In the genomic region with DNA sequence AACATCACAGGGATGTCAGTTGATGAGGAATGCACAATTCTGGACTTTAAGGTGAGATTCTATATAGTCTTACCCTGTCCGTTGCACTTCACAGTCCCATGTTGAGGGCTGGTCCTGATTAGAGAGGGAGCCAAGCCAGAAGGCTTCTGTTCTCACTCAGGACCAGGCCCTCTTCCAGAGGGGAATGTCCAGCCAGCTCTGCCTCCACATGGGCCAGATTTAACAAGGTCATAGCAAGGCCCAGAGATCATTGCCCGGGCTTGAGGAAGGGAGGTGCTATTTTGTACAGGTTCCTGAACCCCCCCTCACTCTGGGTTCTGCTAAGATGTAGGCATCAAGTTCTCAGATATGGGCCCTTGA, we compare ENCODE assay signal across 20 mouse cellular contexts. TPM values are rescaled to one million over a fixed set of nuclear protein-coding genes. Genes with fewer than 3 reads are reported as not detected.
DNase-seq lines count a peak whose midpoint lies in the region; ATAC-seq lines count a peak whose summit lies in the region.
"Had no signal": no experiment of that assay in that cellular context is flagged by ENCODE, and none has a peak within 500 bp of the region (broad histone marks: within the 10 kb centered on the region; RNA-seq: fewer than 3 reads in every experiment).

No protein-coding gene starts in this region.

- peaks cover 6% of the 10 kb centered on the region; the same call in 1 of the 2 replicates for H3K27me3 ChIP-seq in heart, embryonic 11.5 days (ENCODE audit: control insufficient read depth, insufficient read depth, low read length)
- H3K27me3 ChIP-seq: embryonic facial prominence, embryonic 15.5 days; neural tube, embryonic 15.5 days; Patski had no signal

- intact Hi-C loops in heart, postnatal 10 days (cut with DNase I), result no loop called here

- H3K9me3 ChIP-seq in heart, embryonic 11.5 days (replicated peaks; ENCODE audit: control insufficient read depth, low read length), result no peaks in the 10 kb centered on the region
- H3K9me3 ChIP-seq: embryonic facial prominence, embryonic 15.5 days; limb, embryonic 15.5 days; neural tube, embryonic 15.5 days had no signal

- H3K9ac ChIP-seq in heart, embryonic 11.5 days (ENCODE audit: low read depth, low read length), result no peak overlapping the region
- H3K9ac ChIP-seq: embryonic facial prominence, embryonic 15.5 days; hindbrain, embryonic 14.5 days; limb, embryonic 15.5 days; neural tube, embryonic 15.5 days had no signal

- ATAC-seq in heart, embryonic 11.5 days (replicated peaks; ENCODE audit: insufficient number of reproducible peaks, low FRiP score, low TSS enrichment), result no peak
- ATAC-seq: Patski had no signal

- no peak overlapping the region for H3K4me2 ChIP-seq in heart, embryonic 11.5 days
- H3K4me2 ChIP-seq: embryonic facial prominence, embryonic 15.5 days; hindbrain, embryonic 14.5 days; limb, embryonic 15.5 days; neural tube, embryonic 15.5 days had no signal

- peaks cover 40% of the 10 kb centered on the region for H3K4me1 ChIP-seq in heart, embryonic 11.5 days (ENCODE audit: control insufficient read depth, insufficient read depth, low read length)

- 70% methylated on average over 2 of the region's 2 CpGs for WGBS in heart, embryonic 11.5 days (ENCODE audit: insufficient replicate concordance)

- peak; percentile 62 to 77 for DNase-seq in heart, adult 18-20 months
- DNase-seq in heart, adult 8-10 months (ENCODE audit: low spot score), result peak; percentile 32
- DNase-seq in heart, postnatal 10 days, result peak; percentile 68 to 75
- no peak for DNase-seq in cerebellum, postnatal 4 days (ENCODE audit: low spot score in 2 of 2)
- DNase-seq in urinary bladder, adult 18-20 months (ENCODE audit: low spot score in 2 of 2), result no peak
- DNase-seq in spleen, postnatal 14 days (ENCODE audit: low spot score in 2 of 2), result no peak
- DNase-seq: adrenal gland, postnatal 36 days; cerebellum, adult 18-20 months; cerebellum, postnatal 25 days; kidney, adult 8-10 months; kidney, postnatal 14 days; layer of hippocampus, postnatal 36 days; midbrain, embryonic 14.5 days had no signal

- no peak overlapping the region for H3K27ac ChIP-seq in heart, embryonic 11.5 days (ENCODE audit: low read depth, low read length)
- H3K27ac ChIP-seq: embryonic facial prominence, embryonic 15.5 days; hindbrain, embryonic 14.5 days; layer of hippocampus, adult 2 months; limb, embryonic 15.5 days; neural tube, embryonic 15.5 days had no signal

- no peak overlapping the region for H3K4me3 ChIP-seq in heart, embryonic 11.5 days (ENCODE audit: low read depth, low read length)
- H3K4me3 ChIP-seq: embryonic facial prominence, embryonic 15.5 days; layer of hippocampus, adult 2 months; limb, embryonic 15.5 days; neural tube, embryonic 15.5 days had no signal

- H3K36me3 ChIP-seq in heart, embryonic 11.5 days (ENCODE audit: control insufficient read depth, insufficient read depth, low read length), result no peaks in the 10 kb centered on the region
- H3K36me3 ChIP-seq: embryonic facial prominence, embryonic 15.5 days; limb, embryonic 15.5 days; neural tube, embryonic 15.5 days had no signal

RNA-seq across cellular contexts. Expression of a gene that starts 55.3 kb away (rescaled TPM):
- total RNA-seq in heart, adult 18-20 months (2021), result 1 to 10 TPM; 6.7 to 8.1 TPM
- polyA plus RNA-seq in heart, embryonic 11.5 days (2014; fragmentation: Nextera tagmentation; extraction: Ambion mirVana), result 48.0 and 48.6 TPM in 2 replicates
- total RNA-seq in heart, adult 8-10 months (2022), result 1 to 10 TPM; 5.3 to 9.7 (median 7.4) TPM
- 10 to 100 TPM in 1 of 2 experiments, 1 to 10 TPM in 1; 9.6 to 10.1 TPM for total RNA-seq in heart, postnatal 10 days (2021)

Comparison
In these comparisons a context has a peak if more than half of its experiments do, and no peak if none do; other contexts are left out.
1. DNase-seq: peak in heart, adult 18-20 months (2 of 2), heart, adult 8-10 months (single experiment) and heart, postnatal 10 days (2 of 2); none in cerebellum, postnatal 4 days (0 of 2), urinary bladder, adult 18-20 months (0 of 2) and spleen, postnatal 14 days (0 of 2).